In the genomic region with DNA sequence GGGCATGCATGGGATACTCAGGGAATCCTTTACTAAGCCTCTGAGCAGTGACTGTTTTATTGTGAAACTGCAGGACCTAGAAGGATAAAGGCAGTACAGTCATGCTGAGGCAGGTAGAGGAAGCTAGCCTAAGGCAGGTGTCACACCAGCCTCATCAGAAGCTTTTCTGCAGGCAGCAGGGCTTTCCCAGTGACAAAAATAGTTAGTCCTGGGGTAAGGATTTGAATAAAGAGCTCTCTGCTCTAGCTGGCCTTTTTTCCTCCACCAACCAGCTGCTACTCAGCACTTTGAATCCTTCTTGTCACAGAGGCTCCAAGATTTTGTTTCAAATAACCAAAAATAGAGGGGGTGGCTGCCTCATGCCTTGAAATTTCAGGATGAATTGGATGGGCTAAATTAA, we compare ENCODE assay signal across 13 mouse cellular contexts. TPM values are rescaled to one million over a fixed set of nuclear protein-coding genes. Genes with fewer than 3 reads are reported as not detected.
A peak's percentile ranks its signal among the peaks of the same experiment; 100 is the strongest.
DNase-seq lines count a peak whose midpoint lies in the region; ATAC-seq lines count a peak whose summit lies in the region.
"Had no signal": no experiment of that assay in that cellular context is flagged by ENCODE, and none has a peak within 500 bp of the region (broad histone marks: within the 10 kb centered on the region; RNA-seq: fewer than 3 reads in every experiment).

No protein-coding gene starts in this region.

- H3K4me2 ChIP-seq in forebrain, embryonic 13.5 days = no peak overlapping the region
- no peak overlapping the region for H3K4me2 ChIP-seq in forebrain, embryonic 11.5 days (ENCODE audit: low read depth, low read length, severe bottlenecking)
- H3K4me2 ChIP-seq in hindbrain, embryonic 13.5 days = no peak overlapping the region
- H3K4me2 ChIP-seq in limb, embryonic 13.5 days (replicated peaks) = no peak overlapping the region
- H3K4me2 ChIP-seq: hindbrain, embryonic 14.5 days; kidney, embryonic 15.5 days had no signal

- H3K36me3 ChIP-seq in forebrain, embryonic 13.5 days (ENCODE audit: poor library complexity, severe bottlenecking) = peaks cover 18% of the 10 kb centered on the region; the same call in 1 of the 2 replicates
- no peaks in the 10 kb centered on the region; the same call in 1 of the 2 replicates for H3K36me3 ChIP-seq in forebrain, embryonic 11.5 days (ENCODE audit: control insufficient read depth, insufficient read depth, low read length)
- peaks cover 78% of the 10 kb centered on the region for H3K36me3 ChIP-seq in hindbrain, embryonic 10.5 days
- H3K36me3 ChIP-seq in hindbrain, embryonic 13.5 days = peaks cover 5% of the 10 kb centered on the region; the same call in 1 of the 2 replicates
- peaks cover 33% of the 10 kb centered on the region for H3K36me3 ChIP-seq in limb, embryonic 13.5 days

- DNase-seq in forebrain, embryonic 11.5 days (ENCODE audit: low spot score) = no peak
- no peak for DNase-seq in hindbrain, embryonic 10.5 days (ENCODE audit: low spot score)
- peak; percentile 33 for DNase-seq in brain, adult 2 months (ENCODE audit: low read depth, low spot score)
- no peak for DNase-seq in thymus, postnatal 36 days
- no peak for DNase-seq in gastrocnemius, postnatal 25 days
- DNase-seq: adrenal gland, postnatal 14 days; liver, postnatal 0 days had no signal

- H3K4me3 ChIP-seq in forebrain, embryonic 13.5 days = no peak overlapping the region
- H3K4me3 ChIP-seq in forebrain, embryonic 11.5 days (ENCODE audit: low read depth, low read length) = no peak overlapping the region
- H3K4me3 ChIP-seq in hindbrain, embryonic 10.5 days = no peak overlapping the region
- H3K4me3 ChIP-seq in hindbrain, embryonic 13.5 days = no peak overlapping the region
- no peak overlapping the region for H3K4me3 ChIP-seq in limb, embryonic 13.5 days
- H3K4me3 ChIP-seq: kidney, embryonic 15.5 days had no signal

- ATAC-seq in forebrain, embryonic 13.5 days = no peak
- ATAC-seq in forebrain, embryonic 11.5 days (replicated peaks; ENCODE audit: low FRiP score) = no peak
- no peak for ATAC-seq in hindbrain, embryonic 13.5 days (ENCODE audit: low FRiP score)
- ATAC-seq in limb, embryonic 13.5 days (ENCODE audit: low FRiP score, low read depth) = no peak
- ATAC-seq: liver, postnatal 0 days had no signal

- H3K9ac ChIP-seq in forebrain, embryonic 13.5 days = 0 out of 2 replicates have a peak overlapping the region, but pooled peaks have one; percentile 14
- H3K9ac ChIP-seq in forebrain, embryonic 11.5 days (ENCODE audit: low read length) = no peak overlapping the region
- no peak overlapping the region for H3K9ac ChIP-seq in hindbrain, embryonic 13.5 days
- peak overlapping the region; percentile 13; the same call in 1 of the 2 replicates for H3K9ac ChIP-seq in limb, embryonic 13.5 days
- H3K9ac ChIP-seq: hindbrain, embryonic 14.5 days; kidney, embryonic 15.5 days; liver, postnatal 0 days had no signal

- H3K27me3 ChIP-seq in forebrain, embryonic 13.5 days = no peaks in the 10 kb centered on the region
- no peaks in the 10 kb centered on the region for H3K27me3 ChIP-seq in forebrain, embryonic 11.5 days (ENCODE audit: control insufficient read depth, insufficient read depth, low read length)
- H3K27me3 ChIP-seq in hindbrain, embryonic 10.5 days (ENCODE audit: insufficient read depth, poor library complexity, severe bottlenecking) = no peaks in the 10 kb centered on the region
- no peaks in the 10 kb centered on the region for H3K27me3 ChIP-seq in hindbrain, embryonic 13.5 days
- H3K27me3 ChIP-seq in limb, embryonic 13.5 days = no peaks in the 10 kb centered on the region
- H3K27me3 ChIP-seq: kidney, embryonic 15.5 days had no signal

- H3K27ac ChIP-seq in forebrain, embryonic 13.5 days = no peak overlapping the region
- no peak overlapping the region for H3K27ac ChIP-seq in forebrain, embryonic 11.5 days (ENCODE audit: low read depth, low read length)
- H3K27ac ChIP-seq in hindbrain, embryonic 10.5 days = peak overlapping the region; percentile 6; the same call in 1 of the 2 replicates
- H3K27ac ChIP-seq in hindbrain, embryonic 13.5 days = no peak overlapping the region
- H3K27ac ChIP-seq in limb, embryonic 13.5 days = peak overlapping the region; percentile 96
- H3K27ac ChIP-seq: hindbrain, embryonic 14.5 days; kidney, embryonic 15.5 days had no signal

- H3K4me1 ChIP-seq in forebrain, embryonic 13.5 days = peaks cover 7% of the 10 kb centered on the region; the same call in 1 of the 2 replicates
- H3K4me1 ChIP-seq in forebrain, embryonic 11.5 days (replicated peaks; ENCODE audit: control insufficient read depth, insufficient read depth, low read length) = no peaks in the 10 kb centered on the region
- peaks cover 21% of the 10 kb centered on the region for H3K4me1 ChIP-seq in hindbrain, embryonic 10.5 days (replicated peaks)
- H3K4me1 ChIP-seq in hindbrain, embryonic 13.5 days (replicated peaks) = peaks cover 6% of the 10 kb centered on the region
- H3K4me1 ChIP-seq in limb, embryonic 13.5 days = peaks cover 82% of the 10 kb centered on the region

- H3K9me3 ChIP-seq in forebrain, embryonic 13.5 days (replicated peaks) = no peaks in the 10 kb centered on the region
- H3K9me3 ChIP-seq in forebrain, embryonic 11.5 days (ENCODE audit: control insufficient read depth, low read length) = no peaks in the 10 kb centered on the region
- no peaks in the 10 kb centered on the region for H3K9me3 ChIP-seq in hindbrain, embryonic 10.5 days
- H3K9me3 ChIP-seq in hindbrain, embryonic 13.5 days = no peaks in the 10 kb centered on the region
- H3K9me3 ChIP-seq in limb, embryonic 13.5 days = no peaks in the 10 kb centered on the region
- H3K9me3 ChIP-seq: kidney, embryonic 15.5 days had no signal

RNA-seq across cellular contexts. Expression of a gene that starts 57.8 kb away (rescaled TPM):
- 6.2 and 7.4 TPM in 2 replicates for polyA plus RNA-seq in forebrain, embryonic 13.5 days (2015; fragmentation: Nextera tagmentation; extraction: Ambion mirVana)
- polyA plus RNA-seq in forebrain, embryonic 11.5 days (2014; fragmentation: Nextera tagmentation; extraction: Ambion mirVana) = 6.8 and 8.7 TPM in 2 replicates
- polyA plus RNA-seq in hindbrain, embryonic 10.5 days (2016; fragmentation: Nextera tagmentation; extraction: Ambion mirVana) = 10.2 TPM in 2 replicates
- polyA plus RNA-seq in hindbrain, embryonic 13.5 days (2015; fragmentation: Nextera tagmentation; extraction: Ambion mirVana) = 5.8 and 7.7 TPM in 2 replicates
- 16.8 and 18.4 TPM in 2 replicates for polyA plus RNA-seq in limb, embryonic 13.5 days (2015; fragmentation: Nextera tagmentation; extraction: Ambion mirVana)
- 1 to 10 TPM in 1 of 2 experiments, under 1 TPM in 1; 0.94 to 2.5 TPM for total RNA-seq in gastrocnemius, postnatal 25 days (2021)
- total RNA-seq: common myeloid progenitor, adult 5-6 weeks had no signal

Comparison
In these comparisons a context has a peak if more than half of its experiments do, and no peak if none do; other contexts are left out.
1. H3K27ac ChIP-seq: peak in hindbrain, embryonic 10.5 days (single experiment) and limb, embryonic 13.5 days (single experiment); none in forebrain, embryonic 13.5 days (single experiment), forebrain, embryonic 11.5 days (single experiment) and hindbrain, embryonic 13.5 days (single experiment).
2. H3K9ac ChIP-seq: peak in forebrain, embryonic 13.5 days (single experiment) and limb, embryonic 13.5 days (single experiment); none in forebrain, embryonic 11.5 days (single experiment) and hindbrain, embryonic 13.5 days (single experiment).